Mouse (Mus musculus) stomach, embryonic 14.5 days (tissue): ENCODE measurements around the gene Sf3b3. TPM values are rescaled to one million over a fixed set of nuclear protein-coding genes. Genes with fewer than 3 reads are reported as not detected.

ENCODE experiments used
- ATAC-seq: fragments of 200-750 bp; cut with Nextera tagmentation; 2 replicates; pipeline ENCODE4 v1.8.0; 2017; ENCODE audit warnings: low read depth, moderate TSS enrichment; ENCODE audit not compliant: insufficient number of reproducible peaks, insufficient read depth, low FRiP score
- H3K27ac ChIP-seq: fragments of 300-500 bp; sonication (generic); 2 replicates; pipeline ENCODE4 v1.5.1; 2014; ENCODE audit warnings: mild to moderate bottlenecking, low read length, moderate library complexity, mixed read lengths
- H3K27me3 ChIP-seq: fragments of 300-500 bp; sonication (generic); 2 replicates; pipeline ENCODE4 v1.6.1; 2014; ENCODE audit warnings: low read length, control low read depth, mixed read lengths; ENCODE audit not compliant: control insufficient read depth, insufficient read depth
- H3K36me3 ChIP-seq: fragments of 300-500 bp; sonication (generic); 2 replicates; pipeline ENCODE4 v1.6.1; 2014; ENCODE audit warnings: mild to moderate bottlenecking, control low read depth, low read length, moderate library complexity, mixed read lengths; ENCODE audit not compliant: control insufficient read depth, insufficient read depth
- H3K4me1 ChIP-seq: fragments of 300-500 bp; sonication (generic); 2 replicates; pipeline ENCODE4 v1.6.1; 2014; ENCODE audit warnings: low read length, control low read depth, mixed read lengths; ENCODE audit not compliant: control insufficient read depth, insufficient read depth
- H3K4me2 ChIP-seq: fragments of 300-500 bp; sonication (generic); replicated peaks from 2 replicates; pipeline ENCODE4 v1.6.1; 2014; ENCODE audit warnings: low read depth, low read length, control low read depth
- H3K4me3 ChIP-seq: fragments of 300-500 bp; sonication (generic); 2 replicates; pipeline ENCODE4 v1.5.1; 2014; ENCODE audit warnings: low read depth, low read length, control low read depth
- H3K9ac ChIP-seq: fragments of 300-500 bp; sonication (generic); replicated peaks from 2 replicates; pipeline ENCODE4 v1.6.1; 2014; ENCODE audit warnings: low read depth, mild to moderate bottlenecking, control low read depth, low read length, moderate library complexity, mixed read lengths
- H3K9me3 ChIP-seq: fragments of 300-500 bp; sonication (generic); 2 replicates; pipeline ENCODE4 v1.6.1; 2016; ENCODE audit warnings: low read depth, low read length, control low read depth; ENCODE audit not compliant: control insufficient read depth
- WGBS: fragments of 180-500 bp; shearing (Covaris S2); extraction: QIAGEN DNeasy Blood & Tissue Kit; methylation state at CpG from one replicate; pipeline ENCODE4 v1.1.7; 2014; 5-methylcytosine and 5-hydroxymethylcytosine counted together
- polyA plus RNA-seq: library from polyadenylated mRNA; unstranded; fragments of >200 nt; fragmentation: Nextera tagmentation; extraction: Ambion mirVana; gene quantifications from 2 replicates; pipeline ENCODE4 v1.2.1, GENCODE M21; 2014

Gene Sf3b3
- polyA plus RNA-seq, 1 experiment from 2014 or later = 148 TPM

DNA sequence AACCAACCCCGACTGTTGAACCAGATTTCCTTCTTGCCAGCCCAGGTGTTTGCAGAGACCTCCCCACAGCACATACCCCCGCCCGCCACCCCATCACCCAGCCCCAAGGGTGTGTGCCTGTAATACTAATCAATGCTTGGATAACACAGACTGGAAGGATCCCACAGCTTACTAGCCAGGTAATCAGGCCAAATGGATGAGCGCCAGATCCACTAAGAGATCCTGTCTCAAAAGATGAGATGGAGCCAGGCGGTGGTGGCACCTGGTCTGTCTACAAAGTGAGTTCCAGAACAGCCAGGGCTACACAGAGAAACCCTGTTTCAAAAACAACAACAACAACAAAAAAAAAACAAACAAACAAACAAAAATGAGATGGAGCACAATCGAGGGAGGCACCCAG is 79.3 kb downstream of the Sf3b3 start:
- Histone ChIP-seq H3K36me3 (no peaks in the 10 kb centered on the region), H3K9me3 (no peaks in the 10 kb centered on the region), H3K9ac (no peak overlapping the region), H3K27me3 (no peaks in the 10 kb centered on the region), H3K4me2 (no peak overlapping the region), H3K4me3 (no peak overlapping the region), H3K4me1 (no peaks in the 10 kb centered on the region), H3K27ac (no peak overlapping the region)
- WGBS = 71% methylated on average over 6 of the region's 6 CpGs
- ATAC-seq = no peak

GRCm38 (mm10) chr8:110764671-110765070 is 81.9 kb downstream of the Sf3b3 start:
- H3K4me3 ChIP-seq = no peak overlapping the region
- H3K9me3 ChIP-seq = no peaks in the 10 kb centered on the region
- H3K27me3 ChIP-seq = no peaks in the 10 kb centered on the region
- no peak overlapping the region for H3K27ac ChIP-seq
- H3K36me3 ChIP-seq = no peaks in the 10 kb centered on the region
- peaks cover 8% of the 10 kb centered on the region; the same call in 1 of the 2 replicates for H3K4me1 ChIP-seq
- no peak overlapping the region for H3K9ac ChIP-seq
- no peak overlapping the region for H3K4me2 ChIP-seq
- 75% methylated on average over 3 of the region's 3 CpGs for WGBS
- ATAC-seq = no peak

- H3K36me3 ChIP-seq = no peaks in the 10 kb centered on the region
- no peak for ATAC-seq
- H3K27me3 ChIP-seq = no peaks in the 10 kb centered on the region
- no peak overlapping the region for H3K27ac ChIP-seq
- 51% methylated on average over 6 of the region's 6 CpGs for WGBS
- H3K9me3 ChIP-seq = no peaks in the 10 kb centered on the region
- no peak overlapping the region for H3K4me3 ChIP-seq
- peaks cover 8% of the 10 kb centered on the region; the same call in 1 of the 2 replicates for H3K4me1 ChIP-seq
- no peak overlapping the region for H3K4me2 ChIP-seq
- H3K9ac ChIP-seq = no peak overlapping the region
Measured at GRCm38 (mm10) chr8:110761988-110762387, 84.6 kb downstream of the Sf3b3 start.

DNA sequence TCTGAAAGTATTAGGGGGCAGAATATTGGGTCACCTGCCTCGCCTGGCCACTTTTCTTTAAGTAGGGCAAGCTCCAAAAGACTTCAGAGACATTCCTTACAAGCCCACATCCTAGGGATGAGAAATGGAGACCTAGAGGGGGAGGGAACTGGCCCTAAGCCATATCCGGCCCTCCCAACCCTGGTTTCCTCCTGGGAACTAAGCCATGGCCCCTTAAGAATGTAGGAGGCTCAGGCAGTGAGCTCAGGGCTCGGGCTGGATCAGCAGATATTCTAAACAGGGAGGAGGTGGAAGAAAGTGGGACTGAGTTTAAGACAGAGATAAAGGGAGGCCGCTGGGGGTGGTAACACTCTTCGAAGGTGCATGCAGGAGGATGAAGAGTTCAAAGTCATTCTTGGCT is 85.4 kb downstream of the Sf3b3 start:
- no peak overlapping the region for H3K9ac ChIP-seq
- H3K36me3 ChIP-seq = no peaks in the 10 kb centered on the region
- 44% methylated on average over 5 of the region's 5 CpGs for WGBS
- H3K27me3 ChIP-seq = no peaks in the 10 kb centered on the region
- no peak overlapping the region for H3K27ac ChIP-seq
- peaks cover 8% of the 10 kb centered on the region; the same call in 1 of the 2 replicates for H3K4me1 ChIP-seq
- H3K9me3 ChIP-seq = no peaks in the 10 kb centered on the region
- no peak overlapping the region for H3K4me2 ChIP-seq
- ATAC-seq = no peak
- H3K4me3 ChIP-seq = no peak overlapping the region

DNA sequence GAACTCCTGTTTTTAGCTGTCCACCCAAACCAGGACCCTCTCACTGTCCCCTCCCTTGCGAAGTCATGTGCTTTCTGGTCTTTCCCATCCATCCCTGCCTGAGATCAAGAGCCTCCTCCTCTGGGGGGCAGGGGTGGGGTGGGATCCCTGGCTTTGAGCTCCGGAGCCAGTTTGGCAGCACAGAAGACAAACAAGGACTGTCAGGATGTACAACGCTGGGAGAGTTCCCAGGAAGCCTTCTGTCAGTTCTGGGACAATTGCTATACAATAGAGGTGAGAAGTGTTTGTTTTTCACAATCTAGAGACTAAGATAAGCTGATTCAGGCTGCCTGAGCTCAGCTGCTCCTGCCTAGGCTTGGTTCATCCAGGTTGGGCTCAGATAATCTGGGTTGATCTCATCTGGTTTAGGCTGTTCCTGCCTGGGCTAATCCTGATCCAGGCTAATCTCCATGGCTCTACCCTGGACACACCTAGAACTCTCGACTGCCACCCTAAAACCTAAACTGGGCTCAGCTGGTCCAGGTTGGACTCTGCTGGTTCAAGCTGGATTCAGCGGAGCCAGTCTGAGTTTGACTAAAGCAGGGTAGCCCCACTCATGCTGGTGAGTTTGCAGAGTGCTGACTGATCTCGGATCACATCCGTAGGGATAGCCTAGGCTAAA is 86.2 kb downstream of the Sf3b3 start:
- Histone ChIP-seq H3K4me3 (no peak overlapping the region), H3K4me1 (peaks cover 8% of the 10 kb centered on the region; the same call in 1 of the 2 replicates), H3K27me3 (no peaks in the 10 kb centered on the region), H3K9ac (no peak overlapping the region), H3K9me3 (no peaks in the 10 kb centered on the region), H3K27ac (no peak overlapping the region), H3K36me3 (no peaks in the 10 kb centered on the region), H3K4me2 (no peak overlapping the region)
- WGBS = 59% methylated on average over 7 of the region's 7 CpGs
- ATAC-seq = no peak

Other genes with a start within 250 kb of the Sf3b3 start
- 18.7 and 20.9 TPM in 2 replicates for gene Vac14, start 228.2 kb downstream of the Sf3b3 start, polyA plus RNA-seq
- gene Mtss1l, start 125.3 kb downstream of the Sf3b3 start, polyA plus RNA-seq = 13.2 and 14.2 TPM in 2 replicates
- 1.2 and 1.5 TPM in 2 replicates for gene Il34, start 40.9 kb downstream of the Sf3b3 start, polyA plus RNA-seq
- gene Cog4, start 187 bp downstream of the Sf3b3 start, polyA plus RNA-seq = 61.5 and 67.4 TPM in 2 replicates
- 8.2 and 9.0 TPM in 2 replicates for gene Fuk, start 55.7 kb upstream of the Sf3b3 start, polyA plus RNA-seq
- 11.0 and 11.6 TPM in 2 replicates for gene St3gal2, start 73.1 kb upstream of the Sf3b3 start, polyA plus RNA-seq
- gene Ddx19a, start 151.0 kb upstream of the Sf3b3 start, polyA plus RNA-seq = 18.4 and 18.8 TPM in 2 replicates
- gene Ddx19b, start 185.0 kb upstream of the Sf3b3 start, polyA plus RNA-seq = 6.2 and 7.7 TPM in 2 replicates
- gene Aars, start 186.4 kb upstream of the Sf3b3 start, polyA plus RNA-seq = 43.2 and 52.0 TPM in 2 replicates
- 13.2 and 13.8 TPM in 2 replicates for gene Exosc6, start 209.6 kb upstream of the Sf3b3 start, polyA plus RNA-seq
- not detected in 2 replicates for gene Clec18a, start 245.6 kb upstream of the Sf3b3 start, polyA plus RNA-seq
- gene Pdpr, start 247.8 kb upstream of the Sf3b3 start, polyA plus RNA-seq = 7.5 and 8.6 TPM in 2 replicates